Mouse (Mus musculus): Measurements from ENCODE around the gene Galc.

GRCm38 (mm10) chr12:98180235-98180800, 78.9 kb downstream of the Galc start:
- no peak for TF ChIP-seq CTCF (IDR thresholded peaks at IDR 0.05; ENCODE audit: extremely low read depth, insufficient read depth, low read length)
- no peak for TF ChIP-seq POLR2A (IDR thresholded peaks at IDR 0.05; ENCODE audit: extremely low read depth, insufficient read depth, low read length)

All from cortical plate, adult 2 months (tissue).